Mouse (Mus musculus) heart, embryonic 14.5 days (tissue): ENCODE results near the gene Atp2b2. TPM values are rescaled to one million over a fixed set of nuclear protein-coding genes. Genes with fewer than 3 reads are reported as not detected.

ENCODE experiments used
- ATAC-seq: fragments of 200-750 bp; cut with Nextera tagmentation; 2 replicates; pipeline ENCODE4 v1.8.0; 2017; ENCODE audit warnings: low read depth, moderate TSS enrichment; ENCODE audit not compliant: insufficient number of reproducible peaks, insufficient read depth, low FRiP score
- H3K27ac ChIP-seq, 2 experiments: fragments of 200-500 bp in 1 of 2; fragments of 300-500 bp in 1 of 2; sonication (generic) in 1 of 2; replicated peaks in 1 of 2; 2 replicates each; pipeline ENCODE4 v1.5.1; 2012 to 2014; ENCODE audit warnings: low read depth in 2 of 2, low read length in 2 of 2, control low read depth in 1 of 2, mild to moderate bottlenecking in 1 of 2, mixed read lengths in 1 of 2; ENCODE audit not compliant: control insufficient read depth in 1 of 2, insufficient read depth in 1 of 2
- H3K27me3 ChIP-seq: fragments of 300-500 bp; sonication (generic); 2 replicates; pipeline ENCODE4 v1.6.1; 2014; ENCODE audit warnings: mild to moderate bottlenecking, low read length, control low read depth; ENCODE audit not compliant: control insufficient read depth, insufficient read depth
- H3K36me3 ChIP-seq: fragments of 300-500 bp; sonication (generic); 2 replicates; pipeline ENCODE4 v1.6.1; 2014; ENCODE audit warnings: mild to moderate bottlenecking, control low read depth, low read length, mixed read lengths; ENCODE audit not compliant: control insufficient read depth, insufficient read depth
- H3K4me1 ChIP-seq, 2 experiments: fragments of 200-500 bp in 1 of 2; fragments of 300-500 bp in 1 of 2; sonication (generic) in 1 of 2; 2 replicates each; pipeline ENCODE4 v1.6.1; 2012 to 2014; ENCODE audit warnings: low read length in 2 of 2, control low read depth in 1 of 2, mixed read lengths in 1 of 2; ENCODE audit not compliant: control insufficient read depth in 2 of 2, insufficient read depth in 2 of 2
- H3K4me2 ChIP-seq: fragments of 300-500 bp; sonication (generic); 2 replicates; pipeline ENCODE4 v1.6.1; 2014; ENCODE audit warnings: mild to moderate bottlenecking, low read length
- H3K4me3 ChIP-seq, 2 experiments: fragments of 200-500 bp in 1 of 2; fragments of 300-500 bp in 1 of 2; sonication (generic) in 1 of 2; 2 replicates each; pipeline ENCODE4 v1.5.1; 2012 to 2014; ENCODE audit warnings: low read length in 2 of 2, mild to moderate bottlenecking in 2 of 2, control low read depth in 1 of 2, low read depth in 1 of 2, moderate library complexity in 1 of 2; ENCODE audit not compliant: control insufficient read depth in 1 of 2, insufficient read depth in 1 of 2
- H3K9ac ChIP-seq: fragments of 300-500 bp; sonication (generic); 2 replicates; pipeline ENCODE4 v1.6.1; 2014; ENCODE audit warnings: mild to moderate bottlenecking, low read length
- H3K9me3 ChIP-seq: fragments of 300-500 bp; sonication (generic); 2 replicates; pipeline ENCODE4 v1.6.1; 2016; ENCODE audit warnings: low read length, control low read depth; ENCODE audit not compliant: control insufficient read depth
- WGBS: fragments of 180-500 bp; shearing (Covaris S2); extraction: QIAGEN DNeasy Blood & Tissue Kit; methylation state at CpG from one replicate; pipeline ENCODE4 v1.1.7; 2014; 5-methylcytosine and 5-hydroxymethylcytosine counted together
- polyA plus RNA-seq: library from polyadenylated mRNA; unstranded; fragments of >200 nt; fragmentation: Nextera tagmentation; extraction: Ambion mirVana; gene quantifications from 2 replicates; pipeline ENCODE4 v1.2.1, GENCODE M21; 2014

Gene Atp2b2
- polyA plus RNA-seq, 1 experiment from 2014 or later, result 0.18 TPM

DNA sequence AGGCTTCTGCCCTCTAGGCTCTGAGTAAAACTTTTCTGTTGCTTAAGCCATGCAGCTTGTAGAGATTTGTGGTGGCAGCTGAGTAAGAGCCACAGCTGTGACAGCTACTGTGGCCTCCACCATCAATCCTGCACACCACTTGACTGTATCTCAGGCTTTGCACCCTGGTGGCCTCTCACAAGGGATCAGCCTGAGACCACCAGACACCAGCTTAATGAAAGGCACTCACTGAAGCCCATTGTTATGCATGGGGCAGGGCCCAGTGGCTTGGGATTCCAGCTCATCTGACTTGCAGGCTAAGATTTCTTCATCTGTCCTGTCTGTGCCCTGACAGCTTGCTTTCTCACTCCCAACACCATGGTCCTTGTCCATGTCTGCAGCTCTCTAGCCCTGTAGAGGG is 155.5 kb downstream of the Atp2b2 start:
- ATAC-seq, result no peak
- Histone ChIP-seq H3K4me2 (no peak overlapping the region), H3K4me3 (no peak overlapping the region), H3K36me3 (no peaks in the 10 kb centered on the region), H3K9me3 (no peaks in the 10 kb centered on the region), H3K27ac (no peak overlapping the region), H3K27me3 (peaks cover 50% of the 10 kb centered on the region), H3K4me1 (0 out of 4 replicates have a peak, but pooled peaks cover 0 to 4% of the 10 kb centered on the region in 2 experiments), H3K9ac (no peak overlapping the region)

DNA sequence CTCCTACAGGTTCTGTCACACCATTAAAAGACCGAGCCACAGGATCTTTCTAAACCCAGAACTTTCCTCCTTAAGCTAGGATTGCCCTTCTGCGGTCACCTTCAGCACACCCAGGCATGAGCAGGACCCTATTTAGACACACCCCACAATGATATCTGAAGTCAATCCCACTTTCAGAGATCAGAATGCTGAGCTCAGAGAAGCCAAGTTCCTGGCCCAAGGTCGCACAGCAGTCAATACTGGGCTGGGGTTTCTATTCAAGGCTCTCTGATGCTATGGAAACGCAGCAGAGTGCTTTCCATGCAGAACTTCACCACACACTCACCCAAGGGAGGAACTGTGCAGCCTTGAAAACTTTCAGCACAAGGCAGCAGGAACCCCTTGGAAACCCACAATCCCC is 157.6 kb downstream of the Atp2b2 start:
- Histone ChIP-seq H3K4me3 (no peak overlapping the region), H3K4me2 (no peak overlapping the region), H3K9ac (no peak overlapping the region), H3K27me3 (peaks cover 34% of the 10 kb centered on the region), H3K36me3 (no peaks in the 10 kb centered on the region), H3K27ac (no peak overlapping the region), H3K9me3 (no peaks in the 10 kb centered on the region), H3K4me1 (no peaks in the 10 kb centered on the region)
- ATAC-seq, result no peak
- WGBS, result 61% methylated on average over 4 of the region's 4 CpGs

DNA sequence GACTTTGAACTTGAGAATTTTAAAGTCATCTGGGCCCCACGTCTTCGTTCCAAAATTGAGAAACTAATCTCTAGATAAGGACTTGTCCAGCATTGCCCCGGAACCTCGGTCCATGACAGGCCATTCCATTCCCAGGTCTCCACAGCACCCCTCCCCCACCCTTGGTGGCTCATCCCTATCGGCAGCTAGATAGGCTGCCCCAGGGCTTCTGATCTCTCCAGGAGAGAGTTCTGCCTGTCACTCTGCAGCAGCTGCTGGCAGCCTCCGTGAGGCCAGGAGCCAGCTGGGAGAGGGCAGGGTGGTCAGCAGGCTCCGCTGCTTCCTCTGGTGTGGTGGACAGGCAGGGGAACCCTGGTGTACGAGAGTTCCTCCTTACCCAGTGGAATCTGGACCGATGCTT is 159.2 kb downstream of the Atp2b2 start:
- Histone ChIP-seq H3K4me3 (no peak overlapping the region), H3K4me1 (no peaks in the 10 kb centered on the region), H3K9me3 (no peaks in the 10 kb centered on the region), H3K4me2 (no peak overlapping the region), H3K9ac (no peak overlapping the region), H3K27me3 (peaks cover 18% of the 10 kb centered on the region), H3K36me3 (no peaks in the 10 kb centered on the region), H3K27ac (no peak overlapping the region)
- WGBS, result 21% methylated on average over 9 of the region's 9 CpGs
- no peak for ATAC-seq

DNA sequence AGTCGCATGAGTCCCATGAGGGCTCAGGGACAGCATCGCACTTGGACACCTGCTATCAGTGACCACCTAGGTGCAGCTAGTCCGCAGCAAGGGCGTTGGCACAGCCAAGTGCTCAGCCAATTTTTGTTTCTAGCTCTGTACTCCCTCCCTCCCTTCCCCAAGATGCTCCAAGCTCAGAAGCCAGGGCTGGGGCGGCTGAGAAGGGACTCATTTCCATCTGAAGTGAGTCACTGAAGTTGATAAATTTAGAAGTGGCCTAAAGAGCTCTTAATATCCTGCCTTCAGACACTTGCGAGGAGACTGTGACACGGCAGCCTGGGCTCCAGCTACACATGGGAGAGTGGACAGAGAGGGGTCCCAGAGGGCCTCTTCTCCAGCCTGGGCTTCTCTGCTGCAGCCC is 160.0 kb downstream of the Atp2b2 start:
- H3K4me1 ChIP-seq, result no peaks in the 10 kb centered on the region
- no peak overlapping the region for H3K9ac ChIP-seq
- H3K36me3 ChIP-seq, result no peaks in the 10 kb centered on the region
- H3K4me3 ChIP-seq, result no peak overlapping the region
- H3K4me2 ChIP-seq, result no peak overlapping the region
- no peak for ATAC-seq
- H3K9me3 ChIP-seq, result no peaks in the 10 kb centered on the region
- H3K27me3 ChIP-seq, result peaks cover 15% of the 10 kb centered on the region; the same call in 1 of the 2 replicates
- 54% methylated on average over 7 of the region's 7 CpGs for WGBS
- H3K27ac ChIP-seq, result no peak overlapping the region

DNA sequence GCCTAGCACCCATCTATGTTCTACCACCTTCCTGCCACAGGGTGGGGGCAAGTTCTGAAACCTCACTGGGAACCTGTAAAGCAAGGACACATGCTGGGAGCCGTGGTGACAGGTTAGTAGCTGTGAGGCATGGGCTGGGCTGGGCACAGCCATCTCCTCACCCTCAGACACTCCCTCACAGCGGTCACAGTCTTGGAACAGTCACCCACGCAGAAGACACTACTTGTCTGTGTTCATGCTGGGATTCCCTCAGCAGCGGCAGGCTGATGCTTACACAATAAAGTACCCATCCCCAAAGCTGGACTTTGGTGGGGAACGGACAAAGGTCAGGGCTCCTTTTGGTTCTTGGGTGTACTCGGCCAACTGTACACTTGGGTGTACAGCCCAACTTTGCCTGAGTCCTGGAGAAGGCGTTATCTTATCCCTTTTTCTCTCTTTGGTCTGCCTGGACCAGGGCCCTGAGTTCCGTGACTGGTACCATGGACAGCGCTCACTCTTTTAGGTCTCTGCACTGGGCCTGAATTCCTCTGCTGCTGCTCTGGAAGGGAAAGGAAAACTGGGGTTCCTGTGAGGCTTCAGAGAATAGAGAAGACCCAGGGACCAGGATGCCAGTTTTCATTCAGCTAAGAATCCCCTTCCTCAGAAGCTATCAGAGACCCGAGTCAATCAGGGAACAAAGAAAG is 160.7 kb downstream of the Atp2b2 start:
- peaks cover 9% of the 10 kb centered on the region; the same call in 1 of the 2 replicates for H3K27me3 ChIP-seq
- no peak overlapping the region for H3K27ac ChIP-seq
- no peak for ATAC-seq
- no peaks in the 10 kb centered on the region for H3K9me3 ChIP-seq
- no peak overlapping the region for H3K4me2 ChIP-seq
- no peak overlapping the region for H3K4me3 ChIP-seq
- H3K36me3 ChIP-seq, result no peaks in the 10 kb centered on the region
- no peaks in the 10 kb centered on the region for H3K4me1 ChIP-seq
- H3K9ac ChIP-seq, result no peak overlapping the region
- WGBS, result 45% methylated on average over 10 of the region's 10 CpGs

DNA sequence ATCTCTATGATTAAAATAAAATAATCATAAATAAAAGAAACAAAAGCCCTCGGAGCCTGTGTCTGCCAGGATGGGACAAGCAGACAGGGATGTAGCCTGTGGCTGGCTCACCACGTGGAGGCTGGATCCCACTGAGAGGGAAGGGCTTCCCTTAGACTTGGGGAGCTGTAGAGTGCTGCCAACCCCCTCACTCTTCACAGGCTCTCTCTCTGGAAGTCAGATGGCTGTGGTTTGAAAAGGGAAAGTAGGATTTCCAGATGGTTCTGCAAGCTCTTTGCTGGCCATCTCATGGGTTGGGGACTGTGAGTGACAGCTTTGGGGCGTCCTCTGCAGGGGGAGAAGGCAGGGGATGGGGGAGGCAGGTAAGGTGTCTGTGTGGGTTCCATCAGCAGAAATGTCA is 163.0 kb downstream of the Atp2b2 start:
- Histone ChIP-seq H3K4me3 (no peak overlapping the region), H3K4me2 (no peak overlapping the region), H3K27ac (no peak overlapping the region), H3K36me3 (no peaks in the 10 kb centered on the region), H3K27me3 (peaks cover 9% of the 10 kb centered on the region; the same call in 1 of the 2 replicates), H3K4me1 (no peaks in the 10 kb centered on the region), H3K9me3 (no peaks in the 10 kb centered on the region), H3K9ac (no peak overlapping the region)
- 40% methylated on average over 3 of the region's 3 CpGs for WGBS
- no peak for ATAC-seq

DNA sequence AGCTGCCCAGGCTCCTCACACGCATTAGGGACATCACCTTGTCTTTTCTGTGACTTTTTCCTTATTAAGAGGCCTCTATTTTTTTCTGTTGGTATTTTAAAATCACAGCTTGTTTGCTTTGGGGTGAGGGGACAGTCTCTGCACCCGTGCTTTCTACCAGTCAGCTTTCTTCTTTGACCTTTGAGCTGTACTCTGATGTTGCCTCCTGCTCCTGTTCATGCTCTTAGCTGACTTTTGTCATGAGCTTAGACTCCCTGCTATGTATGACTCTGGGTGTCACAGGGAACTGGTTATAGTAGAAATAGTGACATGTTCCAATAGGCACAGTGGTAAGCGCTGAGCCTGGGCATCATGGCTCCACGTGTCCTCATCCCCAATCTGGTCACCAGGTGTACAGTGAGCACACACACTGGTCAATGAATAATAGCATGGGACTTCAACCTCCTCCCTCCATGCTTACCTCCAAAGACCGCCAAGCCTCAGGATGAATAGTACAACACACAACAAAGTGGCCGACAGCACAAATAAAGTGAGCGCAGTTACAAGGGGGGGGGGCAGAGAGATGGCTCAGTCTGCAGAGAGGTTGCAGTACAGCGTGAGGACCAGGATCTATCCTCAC is 163.8 kb downstream of the Atp2b2 start:
- Histone ChIP-seq H3K27ac (no peak overlapping the region), H3K27me3 (peaks cover 9% of the 10 kb centered on the region; the same call in 1 of the 2 replicates), H3K4me3 (no peak overlapping the region), H3K4me2 (no peak overlapping the region), H3K36me3 (no peaks in the 10 kb centered on the region), H3K9ac (no peak overlapping the region), H3K4me1 (no peaks in the 10 kb centered on the region), H3K9me3 (no peaks in the 10 kb centered on the region)
- ATAC-seq, result no peak
- 70% methylated on average over 8 of the region's 8 CpGs for WGBS

DNA sequence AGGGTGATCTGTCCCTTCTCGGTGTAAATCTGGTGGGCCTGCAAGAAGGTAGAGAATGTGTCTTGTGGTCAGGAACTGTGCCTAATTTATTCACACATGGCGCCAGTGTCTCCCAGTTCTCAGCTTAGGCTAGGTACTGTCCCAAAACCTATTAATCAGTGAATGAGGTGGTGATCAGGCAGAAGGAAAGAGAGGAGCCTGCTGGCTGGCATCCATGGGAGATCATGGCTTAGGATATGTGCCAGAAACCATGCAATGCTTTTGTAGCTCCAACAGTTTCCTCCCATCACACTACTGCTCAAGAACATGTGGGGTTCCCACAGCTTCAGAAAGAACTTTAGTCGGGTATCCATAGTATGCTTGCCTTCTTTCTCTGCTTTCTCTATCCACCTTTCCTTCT is 165.8 kb downstream of the Atp2b2 start:
- ATAC-seq, result no peak
- WGBS, result 70% methylated on average over 3 of the region's 3 CpGs
- 0 out of 2 replicates have a peak, but pooled peaks cover 8% of the 10 kb centered on the region for H3K27me3 ChIP-seq

More for the DNA sequence above, 165.8 kb downstream of the Atp2b2 start:
- Histone ChIP-seq H3K4me2 (no peak overlapping the region), H3K4me3 (no peak overlapping the region), H3K36me3 (no peaks in the 10 kb centered on the region), H3K9me3 (no peaks in the 10 kb centered on the region), H3K27ac (no peak overlapping the region), H3K9ac (no peak overlapping the region), H3K4me1 (no peaks in the 10 kb centered on the region)
